Mouse (Mus musculus) cerebellum, postnatal 4 days (tissue): ENCODE results near the gene Gm3854.
"Not testable (repeated sequence)": the region's sequence is repeated elsewhere in the genome, so short reads cannot be mapped to it uniquely, and the experiment has no call there.

ENCODE experiments used
- DNase-seq, 2 experiments: peaks; one replicate each; pipeline ENCODE4 v3.0.0; 2022; ENCODE audit warnings: low spot score in 2 of 2, mixed read lengths in 1 of 2

The Gm3854 gene

DNA sequence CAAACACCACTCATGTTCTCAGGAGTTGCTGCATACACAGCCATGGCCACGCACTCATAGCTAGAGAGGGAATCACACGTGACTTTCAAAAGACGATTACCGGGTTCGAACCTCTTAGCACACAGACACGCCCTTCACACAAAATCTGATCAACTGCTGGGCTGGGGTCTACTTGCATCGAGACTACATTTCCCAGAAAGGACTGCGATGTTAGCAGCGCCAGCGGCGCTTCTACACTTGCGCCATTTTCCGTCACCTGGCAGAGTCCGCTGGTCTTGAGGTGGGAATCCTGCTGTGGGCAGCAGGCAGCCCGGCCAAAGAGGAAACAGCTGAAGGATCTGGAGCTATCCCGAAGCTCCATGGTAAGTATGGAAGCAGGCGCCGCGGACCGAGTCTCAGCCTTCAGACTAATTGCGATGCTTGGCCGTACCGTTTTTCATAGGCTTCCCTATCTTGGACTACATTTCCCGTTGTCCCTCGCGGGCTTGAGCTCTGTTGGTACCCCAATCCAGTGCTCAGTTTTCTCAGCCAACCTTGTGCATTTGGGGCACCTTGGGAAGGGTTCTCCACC, at the start of gene Gm3854:
Gene Gm3854 (plus strand): TSS at position 259 of the 571 bp plus-strand sequence.
- peak; percentile 32 to 66 for DNase-seq

- not testable (repeated sequence) for DNase-seq
Measured at GRCm38 (mm10) chr7:6300796-6301195, 42.8 kb upstream of the Gm3854 start.

DNA sequence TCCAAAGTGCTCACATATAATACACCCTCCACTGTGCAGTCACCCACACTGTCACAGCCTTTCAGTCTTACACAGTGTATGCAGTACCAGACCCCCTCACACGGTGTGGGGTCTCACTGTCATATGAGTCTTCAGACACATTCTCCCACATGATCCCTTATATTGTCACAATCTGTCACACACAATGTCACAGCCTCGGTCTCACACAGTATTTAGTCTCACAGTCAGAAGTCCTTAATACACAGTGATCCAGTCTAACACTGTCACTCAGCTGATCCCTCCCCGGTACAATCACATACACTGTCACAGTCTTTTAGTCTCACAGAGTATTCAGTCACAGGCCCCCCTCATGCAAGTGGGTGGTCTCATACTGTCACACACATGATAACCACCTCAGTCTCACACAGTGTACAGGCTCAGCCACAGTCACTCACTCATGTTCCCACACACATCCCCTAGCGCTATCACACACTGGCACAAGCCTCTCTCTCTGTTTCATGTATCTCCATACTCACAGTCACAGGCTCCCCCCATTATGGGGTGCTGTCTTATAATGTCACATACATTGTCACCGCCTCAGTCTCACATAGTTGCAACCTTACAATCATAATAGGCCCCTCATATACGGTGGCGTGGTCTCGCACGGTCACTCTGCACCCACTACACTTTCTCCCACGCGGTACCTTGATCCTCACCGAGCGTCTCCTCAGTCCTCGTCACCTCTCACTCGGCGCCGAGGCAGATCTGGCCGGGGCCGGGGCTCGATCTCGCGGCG, 12.9 kb upstream of the Gm3854 start:
- no peak for DNase-seq

GRCm38 (mm10) chr7:6331233-6331956, 12.2 kb upstream of the Gm3854 start, which contains the start of gene Zfp583:
Gene Zfp583, minus strand, starts transcription at chr7:6331285.
- peak; percentile 55 to 86 for DNase-seq

DNA sequence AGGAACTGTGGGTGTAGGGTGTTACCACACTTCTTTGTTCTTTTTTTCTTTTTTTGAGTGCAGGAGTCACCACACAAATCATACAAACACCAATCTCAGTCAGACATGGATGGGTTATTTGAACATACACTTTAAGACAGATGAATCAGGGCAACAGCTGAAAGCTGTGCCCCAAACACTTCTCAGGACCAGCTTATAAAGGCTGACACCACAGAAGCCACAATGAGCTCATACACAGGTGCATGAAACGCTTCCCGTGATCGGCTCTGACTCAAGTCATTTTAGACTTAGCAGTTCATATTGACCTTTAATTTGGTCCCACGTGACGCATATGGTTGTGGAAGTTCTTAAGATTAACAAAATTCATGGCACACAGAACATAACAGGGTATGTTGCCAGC, 3.7 kb upstream of the Gm3854 start:
- DNase-seq, result no peak

DNA sequence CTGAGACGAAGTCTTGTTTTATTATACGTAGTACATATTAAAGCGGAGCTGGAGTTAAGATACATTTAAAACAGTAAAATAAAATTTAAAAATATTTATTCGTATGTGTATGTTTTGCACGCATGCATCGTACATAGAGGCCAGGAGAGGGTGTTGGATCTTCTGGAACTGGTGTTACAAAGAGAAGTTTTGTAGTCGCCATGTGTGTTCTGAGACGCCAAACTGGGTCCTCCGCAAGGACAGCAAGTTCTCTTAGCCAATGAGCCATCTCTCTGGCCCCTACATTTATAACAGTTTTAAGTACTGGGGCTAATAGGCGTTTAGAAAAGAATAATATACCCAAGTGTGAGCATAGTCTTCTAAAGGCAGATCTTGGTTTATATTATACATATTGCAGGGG, 565 bp downstream of the Gm3854 start:
- DNase-seq, result no peak

DNA sequence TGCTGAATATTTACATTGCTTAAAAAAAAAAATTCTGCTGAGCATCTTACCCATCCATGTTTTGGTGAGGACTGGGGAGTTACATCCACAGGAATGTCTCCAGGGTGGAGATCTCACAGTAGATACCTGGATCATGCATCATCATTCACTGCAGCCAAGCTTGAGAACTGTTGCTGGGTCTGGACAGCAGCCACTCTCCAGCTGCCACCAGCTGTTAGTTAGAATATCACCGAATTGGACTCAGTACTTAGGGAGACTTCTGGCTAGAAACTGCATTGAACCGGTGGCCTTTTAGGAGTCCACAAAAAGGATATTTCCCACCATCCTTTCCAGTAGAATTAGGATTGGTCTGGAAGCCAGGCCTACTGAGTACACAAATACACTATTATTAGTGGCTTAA, 14.6 kb downstream of the Gm3854 start:
- no peak for DNase-seq

GRCm38 (mm10) chr7:6358937-6359590, 15.5 kb downstream of the Gm3854 start:
- DNase-seq, result no peak

GRCm38 (mm10) chr7:6360477-6361060, 17.0 kb downstream of the Gm3854 start:
- no peak for DNase-seq

- no peak for DNase-seq
Measured at GRCm38 (mm10) chr7:6361756-6362155, 18.2 kb downstream of the Gm3854 start.

DNA sequence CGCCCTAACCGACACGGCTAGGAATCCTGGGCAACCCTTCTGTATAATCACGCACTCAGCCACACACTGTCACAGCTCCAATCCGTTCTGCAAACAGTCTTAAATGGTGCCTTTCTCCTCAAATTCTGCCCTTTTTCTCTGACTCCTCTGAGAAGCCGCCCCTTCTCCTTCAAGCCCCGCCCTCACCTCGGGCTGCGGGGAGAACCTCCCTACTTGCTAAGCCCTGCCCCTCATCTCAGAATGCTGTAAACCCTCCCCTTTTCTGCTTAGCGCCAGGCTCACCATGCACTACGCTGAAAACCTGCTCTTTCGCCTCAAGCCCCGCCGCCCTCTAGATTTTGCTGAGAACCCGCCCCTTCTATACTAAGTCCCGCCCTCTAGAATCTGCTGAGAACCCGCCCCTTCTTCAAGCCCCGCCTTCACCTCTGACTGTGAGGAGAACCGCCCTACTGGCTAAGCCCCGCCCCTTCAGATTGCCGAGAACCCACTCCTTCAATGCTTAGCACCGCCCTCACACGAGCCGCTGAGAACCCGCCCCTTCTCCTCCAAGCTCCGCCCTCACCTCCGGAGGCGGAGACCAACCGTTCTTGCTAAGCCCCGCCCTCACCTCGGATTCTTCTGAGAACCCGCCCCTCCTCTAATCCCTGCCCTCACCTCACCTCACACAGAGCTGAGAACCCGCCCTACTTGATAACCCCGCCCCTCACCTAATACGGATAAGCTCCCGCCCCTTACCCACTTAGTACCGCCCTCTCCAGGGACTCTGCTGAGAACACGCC, 18.9 kb downstream of the Gm3854 start:
- DNase-seq, result peak; percentile 88 to 95

DNA sequence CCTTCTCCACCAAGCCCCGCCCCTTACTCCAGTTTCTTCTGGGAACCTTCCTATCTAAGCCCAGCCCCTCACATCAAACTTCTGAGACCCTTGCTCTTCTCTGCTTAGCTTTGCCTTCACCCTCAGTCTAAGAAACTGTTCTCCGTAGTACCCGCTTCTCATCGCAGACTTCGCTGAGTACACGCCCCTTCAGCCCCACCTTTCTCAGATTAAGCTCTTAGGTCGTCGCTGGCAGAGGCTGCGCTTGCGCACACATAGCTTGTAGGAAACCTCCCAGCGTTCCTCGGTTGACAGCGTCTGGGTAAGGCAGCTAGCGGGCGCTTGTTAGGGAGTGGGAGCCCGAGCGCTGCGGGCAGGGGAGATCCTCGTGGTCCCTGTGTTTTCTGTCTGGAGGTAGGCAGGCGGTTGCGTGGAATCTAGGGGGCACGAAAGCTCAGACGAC, 19.5 kb downstream of the Gm3854 start, which contains the start of gene Zfp78:
Gene Zfp78 (plus strand): TSS at position 234 of the 442 bp plus-strand sequence.
- DNase-seq, result peak in 1 of 2 experiments; percentile 41

DNA sequence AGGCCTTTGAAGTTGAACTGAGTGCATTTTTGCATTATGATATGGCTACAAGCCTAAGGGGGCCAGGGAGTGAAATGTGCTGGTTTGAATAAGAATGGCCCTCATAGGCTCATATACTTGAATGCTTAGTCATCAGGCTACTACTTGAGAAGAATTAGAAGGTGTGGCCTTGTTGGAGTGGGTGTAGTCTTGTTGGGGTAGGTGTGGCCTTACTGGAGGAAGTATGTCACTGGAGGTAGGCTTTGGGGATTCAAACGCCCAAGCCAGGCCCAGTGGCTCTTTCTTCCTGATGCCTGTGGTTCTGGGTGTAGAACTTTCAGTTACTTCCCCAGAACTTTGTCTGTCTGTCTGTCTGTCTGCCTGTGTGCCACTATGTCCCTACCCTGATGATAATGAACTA, 21.2 kb downstream of the Gm3854 start:
- no peak for DNase-seq

- DNase-seq, result no peak
Measured at GRCm38 (mm10) chr7:6367185-6367584, 23.6 kb downstream of the Gm3854 start.

GRCm38 (mm10) chr7:6368146-6368545, 24.6 kb downstream of the Gm3854 start:
- not testable (repeated sequence) for DNase-seq

- DNase-seq, result no peak
Measured at GRCm38 (mm10) chr7:6369460-6369859, 25.9 kb downstream of the Gm3854 start.

DNA sequence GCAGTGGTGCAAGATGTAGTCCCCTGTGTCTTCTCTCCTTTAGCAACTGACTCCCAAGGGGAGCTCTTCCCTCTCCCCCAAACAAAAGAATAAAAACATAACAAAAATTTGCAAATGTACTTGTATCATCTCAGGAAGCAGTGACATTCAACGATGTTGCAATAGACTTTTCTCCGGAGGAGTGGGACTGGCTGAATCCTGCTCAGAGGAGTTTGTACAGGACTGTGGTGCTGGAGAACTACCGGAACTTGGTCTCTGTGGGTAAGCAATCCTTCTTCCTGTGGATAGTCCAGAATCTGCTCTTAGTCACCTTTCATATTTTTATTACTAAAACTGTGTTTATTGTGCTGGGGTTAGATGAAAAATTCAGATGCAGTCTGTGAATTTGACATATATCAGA, 29.4 kb downstream of the Gm3854 start:
- no peak for DNase-seq

- no peak for DNase-seq
Measured at GRCm38 (mm10) chr7:6378441-6378840, 34.9 kb downstream of the Gm3854 start.

DNA sequence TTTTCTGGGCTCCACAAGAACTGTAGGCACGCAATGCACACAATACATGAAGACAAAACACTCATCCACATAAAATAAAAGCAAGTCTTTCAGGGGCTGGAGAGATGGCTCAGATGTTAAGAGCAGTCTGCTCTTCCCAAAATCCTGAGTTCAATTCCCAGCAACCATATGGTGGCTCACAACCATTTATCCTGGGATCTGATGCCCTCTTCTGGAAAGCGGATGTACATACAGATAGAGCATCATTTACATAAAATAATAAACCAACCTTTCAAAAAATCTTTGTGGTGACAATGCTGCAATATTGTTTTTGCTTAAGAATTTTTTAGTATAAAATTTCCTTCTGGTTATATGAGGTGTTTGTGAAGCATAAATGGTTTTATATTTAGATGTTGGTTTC, 37.9 kb downstream of the Gm3854 start:
- DNase-seq, result no peak

DNA sequence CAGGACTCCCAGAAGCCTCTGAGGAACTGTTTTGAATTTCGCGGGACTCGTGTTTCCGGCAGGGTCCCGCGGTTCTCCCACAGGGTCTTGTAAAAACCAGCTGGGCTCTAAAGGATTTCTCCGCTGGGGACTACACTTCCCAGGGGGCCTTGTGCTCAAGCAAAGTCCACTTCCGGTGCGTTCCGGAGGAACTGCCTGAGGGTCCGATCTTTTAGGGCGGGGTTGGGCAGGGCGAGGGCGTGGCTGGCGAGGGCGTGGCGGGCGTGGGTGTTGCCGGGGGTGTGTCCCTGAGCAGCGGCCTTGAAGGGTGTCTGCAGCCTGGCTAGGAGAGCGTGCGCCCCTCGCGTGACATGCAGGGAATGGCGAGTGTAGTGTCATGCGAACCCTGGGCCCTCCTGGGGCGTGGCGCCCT, 39.5 kb downstream of the Gm3854 start, which contains the start of gene Zfp28:
Gene Zfp28 (plus strand): TSS at position 252 of the 412 bp plus-strand sequence.
- peak; percentile 89 to 92 for DNase-seq

DNA sequence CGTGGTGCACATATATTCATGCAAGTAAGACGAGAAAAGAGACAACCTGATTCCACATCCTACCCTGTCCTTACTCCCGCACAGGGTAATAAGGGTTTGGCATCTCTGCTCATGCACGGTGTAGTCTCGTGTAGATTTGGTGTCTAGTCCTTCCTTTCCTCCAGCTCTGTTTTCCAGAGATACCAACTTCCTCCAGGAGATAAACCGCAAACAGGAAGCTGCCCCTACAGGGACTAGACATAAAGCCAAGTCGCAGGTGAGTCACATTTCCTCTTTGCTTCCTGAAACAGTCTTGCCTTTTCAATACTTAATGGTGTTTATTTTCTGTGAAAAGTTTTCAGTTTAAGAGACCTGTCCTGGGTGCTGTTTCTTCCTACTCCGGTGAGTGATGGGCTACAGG, 40.5 kb downstream of the Gm3854 start:
- no peak for DNase-seq
